Mouse (Mus musculus) embryo, embryonic 10 days (tissue): Measurements from ENCODE around the gene Ppm1j.
"Not testable (repeated sequence)": the region's sequence is repeated elsewhere in the genome, so short reads cannot be mapped to it uniquely, and the experiment has no call there.

ENCODE experiments used
- DNase-seq: peaks from one replicate; pipeline ENCODE4 v3.0.0-alpha.2; 2015; ENCODE audit warnings: low spot score

The Ppm1j gene

DNA sequence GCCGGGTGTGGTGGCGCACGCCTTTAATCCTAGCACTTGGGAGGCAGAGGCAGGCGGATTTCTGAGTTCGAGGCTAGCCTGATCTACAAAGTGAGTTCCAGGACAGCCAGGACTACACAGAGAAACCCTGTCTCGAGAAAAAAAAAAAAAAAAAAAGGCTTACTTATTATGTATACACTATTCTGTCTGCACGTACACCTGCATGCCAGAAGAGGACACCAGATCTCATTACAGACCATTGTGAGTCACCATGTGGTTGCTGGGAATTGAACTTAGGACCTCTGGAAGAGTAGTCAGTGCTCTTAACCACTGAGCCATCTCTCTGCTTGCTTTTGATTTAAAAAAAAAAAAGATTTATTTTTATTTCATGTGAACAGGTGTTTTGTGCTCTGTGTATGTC, 32.4 kb downstream of the Ppm1j start:
- not testable (repeated sequence) for DNase-seq

DNA sequence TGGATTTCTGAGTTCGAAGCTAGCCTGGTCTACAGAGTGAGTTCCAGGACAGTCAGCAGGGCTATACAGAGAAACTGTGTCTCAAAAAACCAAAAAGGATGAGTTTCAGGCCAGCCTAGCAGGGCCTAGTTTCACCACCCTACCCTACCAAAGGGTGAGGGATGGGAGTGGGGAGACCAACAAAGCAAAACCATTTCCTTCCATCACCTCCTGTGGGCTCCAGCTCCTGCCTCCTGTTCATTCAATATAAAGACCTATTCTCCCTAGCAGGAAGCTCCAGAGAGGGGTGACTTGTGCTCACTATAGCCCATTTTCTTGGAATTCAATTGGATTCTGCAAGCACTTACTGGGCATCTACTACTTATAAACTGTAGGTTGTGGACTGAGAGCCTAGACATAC, 33.9 kb downstream of the Ppm1j start:
- no peak for DNase-seq

DNA sequence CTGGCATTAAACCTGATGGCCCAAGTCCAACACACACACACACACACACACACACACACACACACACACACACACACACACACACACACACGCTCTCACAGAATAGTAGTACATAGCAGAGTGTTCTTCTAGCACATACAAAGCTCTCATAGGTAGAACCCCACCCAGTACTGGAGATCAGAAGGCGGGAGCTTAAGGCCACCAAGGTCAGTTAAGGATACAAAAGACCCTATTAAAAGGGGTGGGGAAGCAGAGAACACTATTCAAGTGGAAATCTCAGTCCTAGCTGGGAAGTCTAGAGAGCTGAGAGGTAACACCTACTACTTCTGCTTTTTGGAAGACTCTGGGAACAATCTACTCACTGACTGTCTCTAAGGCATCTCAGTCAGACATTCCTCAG, 34.5 kb downstream of the Ppm1j start:
- no peak for DNase-seq

DNA sequence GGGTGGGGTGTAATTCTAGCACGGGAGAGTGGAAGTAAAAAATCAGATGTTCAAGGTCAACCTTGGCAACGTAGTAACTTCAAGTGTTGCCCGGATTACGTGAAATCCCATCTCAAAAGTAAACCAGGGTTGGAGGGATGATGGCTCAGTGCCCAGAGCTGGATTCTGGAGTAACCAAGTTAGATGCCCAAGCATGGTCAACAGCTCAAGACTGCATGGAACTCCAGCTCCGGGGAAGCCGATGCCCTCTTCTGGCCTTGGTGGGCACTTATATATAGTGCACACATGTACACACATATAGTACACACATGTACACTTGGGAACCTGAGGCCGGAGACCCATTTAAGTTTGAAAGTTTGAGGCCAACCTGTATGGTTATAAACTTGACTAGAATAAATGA, 35.3 kb downstream of the Ppm1j start:
- no peak for DNase-seq

DNA sequence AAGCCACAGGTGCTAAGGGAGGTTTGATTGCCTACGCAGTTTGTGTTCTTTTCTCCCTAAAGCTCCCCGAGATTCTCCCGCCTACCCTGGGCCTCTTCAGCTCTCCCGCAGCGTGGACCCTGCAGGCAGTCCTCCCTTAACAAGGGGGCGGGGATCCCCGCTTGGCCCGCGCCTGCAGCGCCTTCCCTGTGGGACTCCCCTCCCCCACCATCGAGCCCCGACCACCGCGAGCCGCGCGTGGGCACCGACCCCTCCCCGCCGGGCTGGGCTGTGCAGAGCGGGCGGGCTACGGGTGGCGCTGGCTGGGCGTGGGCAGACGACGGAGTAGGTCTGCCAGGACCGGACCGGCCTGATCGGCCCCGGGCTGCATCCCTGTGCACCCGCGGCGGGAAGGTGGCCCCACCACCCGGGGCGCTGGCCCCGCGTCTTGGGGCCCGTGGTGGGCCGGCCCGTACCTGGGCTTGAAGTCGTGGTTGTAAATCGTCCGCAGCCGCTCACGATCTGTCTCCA, 36.7 kb downstream of the Ppm1j start:
- DNase-seq = peak; percentile 43

DNA sequence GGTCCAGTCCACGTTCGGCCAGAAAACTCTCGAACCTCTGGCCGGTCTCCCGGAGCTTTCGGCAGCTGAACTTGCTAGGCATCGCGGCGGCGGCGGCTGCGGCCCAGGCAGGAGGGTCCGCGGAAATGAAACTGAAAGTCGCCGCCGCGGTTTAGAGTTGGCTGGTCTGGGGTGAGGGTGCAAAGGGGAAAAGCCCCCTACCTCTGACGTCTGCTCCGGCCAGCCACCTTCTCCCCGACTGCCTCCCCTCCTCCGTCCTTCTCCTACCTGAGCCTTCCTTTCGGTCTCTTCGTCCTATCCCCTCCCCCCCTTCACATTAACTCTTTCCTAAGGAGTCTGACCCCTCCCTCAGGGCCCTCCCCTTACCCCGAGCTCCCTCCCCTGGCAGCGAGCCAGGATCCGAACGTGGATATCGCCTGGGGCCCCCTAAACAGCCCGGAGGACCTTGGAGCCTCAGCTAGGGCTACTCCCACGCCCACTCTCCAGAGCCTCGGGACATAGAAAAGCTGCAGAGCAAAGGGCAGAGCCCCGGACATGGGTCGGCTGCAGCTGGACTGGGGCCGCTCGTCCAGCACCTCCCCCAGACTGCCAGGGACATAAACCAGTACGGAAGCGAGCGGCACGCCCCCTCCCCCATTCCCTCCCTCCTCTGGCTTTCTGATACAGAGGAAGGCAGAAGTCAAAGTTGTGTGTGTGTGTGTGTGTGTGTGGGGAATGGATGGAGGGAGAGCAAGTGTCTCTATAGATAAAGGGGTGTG, 37.3 kb downstream of the Ppm1j start, which contains the start of gene Mov10:
TSS of gene Mov10 (minus strand) at position 573 of the 758 bp plus-strand sequence.
- peak; percentile 86 for DNase-seq

DNA sequence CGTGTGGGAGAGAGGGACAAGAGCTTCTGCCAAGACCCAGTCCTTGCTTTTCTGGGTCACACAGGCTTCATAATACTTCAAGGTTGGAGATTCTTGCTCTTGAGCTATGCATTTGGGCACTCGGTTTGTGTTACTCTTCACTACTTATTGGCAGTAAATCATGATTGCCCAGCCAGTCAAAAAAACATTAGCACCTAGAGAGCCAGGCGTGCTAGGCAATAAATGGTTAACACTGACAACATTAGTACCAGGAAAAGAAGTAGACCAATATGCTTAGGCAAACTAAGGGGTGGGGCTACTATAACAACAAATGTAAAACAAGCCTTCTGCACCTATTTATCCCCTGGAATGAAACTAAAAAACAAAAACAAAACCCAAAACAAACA, 37.9 kb downstream of the Ppm1j start:
- DNase-seq = no peak

DNA sequence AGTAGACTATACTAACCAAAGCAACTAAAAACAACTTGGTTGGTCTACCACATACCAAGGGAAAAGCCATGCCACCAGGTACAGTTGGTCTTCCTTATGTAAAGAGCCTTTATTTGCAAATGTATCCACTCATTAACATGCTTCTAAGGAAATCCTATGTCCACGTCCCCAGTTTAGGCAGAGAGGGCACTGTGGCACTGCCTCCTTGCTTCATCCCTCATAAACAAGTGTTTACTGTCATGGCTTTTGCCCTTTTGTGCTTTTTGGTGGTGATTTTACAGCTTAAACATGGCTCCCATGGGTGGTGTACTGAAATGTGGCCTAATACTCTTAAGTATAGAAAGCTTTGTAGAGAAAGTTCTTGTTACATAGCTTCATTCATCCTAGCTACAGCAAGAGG, 39.6 kb downstream of the Ppm1j start:
- no peak for DNase-seq

DNA sequence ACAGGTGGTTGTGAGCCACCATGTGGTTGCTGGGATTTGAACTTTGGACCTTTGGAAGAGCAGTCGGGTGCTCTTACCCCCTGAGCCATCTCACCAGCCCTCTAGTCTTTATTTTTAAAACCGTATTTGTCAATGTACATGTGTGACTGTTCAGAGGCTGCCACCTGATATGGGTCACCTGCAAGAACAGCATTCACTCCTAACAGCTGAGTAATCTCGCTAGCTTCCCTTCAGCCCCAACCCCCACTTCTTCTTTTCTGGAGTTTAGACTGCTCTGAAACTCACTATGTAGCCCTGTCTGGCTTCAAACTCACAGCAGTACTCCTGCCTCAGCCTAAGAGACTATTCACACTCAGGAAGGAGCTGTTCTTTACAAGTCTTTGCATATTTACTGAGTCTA, 41.6 kb downstream of the Ppm1j start:
- DNase-seq = no peak
